Mouse (Mus musculus) limb, embryonic 12.5 days (tissue): ENCODE measurements around the gene Wdtc1. TPM values are rescaled to one million over a fixed set of nuclear protein-coding genes. Genes with fewer than 3 reads are reported as not detected.
A peak's percentile ranks its signal among the peaks of the same experiment; 100 is the strongest.

ENCODE experiments used
- ATAC-seq: fragments of 200-750 bp; cut with Nextera tagmentation; 2 replicates; pipeline ENCODE4 v1.8.0; 2017; ENCODE audit warnings: low read depth, moderate TSS enrichment; ENCODE audit not compliant: insufficient number of reproducible peaks, insufficient read depth, low FRiP score, low TSS enrichment
- H3K27ac ChIP-seq: fragments of 300-500 bp; sonication (generic); 2 replicates; pipeline ENCODE4 v1.5.1; 2016; ENCODE audit warnings: mild to moderate bottlenecking, moderate library complexity
- H3K27me3 ChIP-seq: fragments of 300-500 bp; sonication (generic); 2 replicates; pipeline ENCODE4 v1.6.1; 2016; ENCODE audit warnings: mild to moderate bottlenecking, moderate library complexity
- H3K36me3 ChIP-seq: fragments of 300-500 bp; sonication (generic); 2 replicates; pipeline ENCODE4 v1.6.1; 2016; ENCODE audit warnings: mild to moderate bottlenecking, moderate library complexity
- H3K4me1 ChIP-seq: fragments of 300-500 bp; sonication (generic); replicated peaks from 2 replicates; pipeline ENCODE4 v1.6.1; 2016
- H3K4me2 ChIP-seq: fragments of 300-500 bp; sonication (generic); 2 replicates; pipeline ENCODE4 v1.6.1; 2016; ENCODE audit warnings: mild to moderate bottlenecking, moderate library complexity
- H3K4me3 ChIP-seq: fragments of 300-500 bp; sonication (generic); replicated peaks from 2 replicates; pipeline ENCODE4 v1.5.1; 2016; ENCODE audit warnings: mild to moderate bottlenecking
- H3K9ac ChIP-seq: fragments of 300-500 bp; sonication (generic); replicated peaks from 2 replicates; pipeline ENCODE4 v1.6.1; 2016; ENCODE audit warnings: mild to moderate bottlenecking, moderate library complexity
- H3K9me3 ChIP-seq: fragments of 300-500 bp; sonication (generic); 2 replicates; pipeline ENCODE4 v1.6.1; 2016; ENCODE audit warnings: mild to moderate bottlenecking, moderate library complexity
- WGBS: fragments of 180-500 bp; shearing (Covaris S2); methylation state at CpG from one replicate; pipeline ENCODE4 v1.1.7; 2016; 5-methylcytosine and 5-hydroxymethylcytosine counted together
- polyA plus RNA-seq: library from polyadenylated mRNA; unstranded; fragments of >200 nt; fragmentation: Nextera tagmentation; extraction: Ambion mirVana; gene quantifications from 2 replicates; pipeline ENCODE4 v1.2.1, GENCODE M21; 2016

Gene Wdtc1
- polyA plus RNA-seq, 1 experiment from 2014 or later: 12.2 TPM

DNA sequence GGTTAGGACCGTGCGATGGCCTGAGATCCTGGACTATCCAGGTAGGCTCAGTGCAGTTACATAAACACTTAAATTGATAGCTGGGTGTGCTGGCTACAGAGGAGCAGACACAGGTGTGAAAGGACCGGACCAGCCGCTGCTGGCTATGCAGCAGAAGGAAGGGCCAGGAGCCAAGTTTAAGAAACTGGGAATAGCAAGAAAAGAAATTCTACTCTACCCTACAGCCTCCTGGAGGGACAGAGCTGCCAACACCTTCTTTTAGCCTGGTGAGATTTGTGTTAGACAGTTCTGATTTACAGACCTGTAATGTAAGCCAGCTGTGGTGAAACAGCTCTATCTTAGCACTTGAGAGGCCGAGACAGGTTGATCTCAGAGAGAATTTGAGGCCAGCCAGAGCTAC is 37.3 kb downstream of the Wdtc1 start:
- 65% methylated on average over 5 of the region's 5 CpGs for WGBS
- no peak for ATAC-seq

DNA sequence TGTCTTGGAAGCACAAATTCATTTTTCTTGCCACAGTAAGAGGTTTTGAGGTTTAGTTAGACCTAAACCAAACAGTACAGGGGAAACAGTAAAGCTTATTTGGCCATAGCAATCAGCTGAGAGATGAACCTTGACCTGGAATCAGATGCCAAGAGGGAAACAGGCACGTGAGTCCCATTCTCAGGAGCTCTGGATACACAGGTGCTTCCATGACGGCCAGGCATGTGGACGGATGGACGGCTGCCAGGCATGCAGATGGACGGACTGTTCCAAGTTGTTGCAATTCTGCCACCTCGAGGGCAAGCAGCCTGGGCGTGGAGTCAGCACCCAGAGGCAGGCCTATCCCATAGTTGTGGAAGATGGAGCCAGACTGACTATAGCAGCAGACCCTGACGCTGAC is 38.4 kb downstream of the Wdtc1 start:
- H3K27ac ChIP-seq: no peak overlapping the region
- WGBS: 81% methylated on average over 8 of the region's 8 CpGs
- H3K4me1 ChIP-seq: 0 out of 2 replicates have a peak, but pooled peaks cover 4% of the 10 kb centered on the region
- ATAC-seq: no peak
- no peak overlapping the region for H3K4me2 ChIP-seq
- no peak overlapping the region for H3K4me3 ChIP-seq
- H3K9me3 ChIP-seq: no peaks in the 10 kb centered on the region
- no peaks in the 10 kb centered on the region for H3K27me3 ChIP-seq
- H3K9ac ChIP-seq: no peak overlapping the region
- peaks cover 24% of the 10 kb centered on the region for H3K36me3 ChIP-seq

More for the DNA sequence above, 37.3 kb downstream of the Wdtc1 start:
- H3K9me3 ChIP-seq: no peaks in the 10 kb centered on the region
- H3K4me3 ChIP-seq: no peak overlapping the region
- peaks cover 24% of the 10 kb centered on the region for H3K36me3 ChIP-seq
- H3K4me2 ChIP-seq: no peak overlapping the region
- H3K27me3 ChIP-seq: no peaks in the 10 kb centered on the region
- H3K4me1 ChIP-seq: 0 out of 2 replicates have a peak, but pooled peaks cover 4% of the 10 kb centered on the region
- H3K27ac ChIP-seq: no peak overlapping the region
- H3K9ac ChIP-seq: no peak overlapping the region

DNA sequence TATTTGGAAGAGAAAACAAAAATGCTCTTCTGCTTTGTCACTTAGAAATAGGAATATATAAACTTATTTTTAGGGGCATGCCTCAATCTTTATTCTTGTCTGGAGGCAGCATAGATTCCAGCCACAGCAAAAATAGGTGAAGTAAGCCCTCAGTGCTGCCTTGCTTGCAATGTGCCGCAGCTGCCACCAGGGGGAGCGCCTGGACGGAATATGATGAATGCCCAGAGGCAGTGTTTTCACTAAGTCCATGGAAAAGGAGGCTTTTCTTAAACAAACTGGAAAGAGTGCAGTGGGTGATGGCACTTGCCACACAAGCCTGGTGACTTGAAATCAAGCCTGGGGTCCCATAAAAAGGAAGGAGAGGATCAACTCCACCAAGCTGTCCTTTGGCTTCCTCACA is 43.3 kb downstream of the Wdtc1 start:
- WGBS: 0% methylated on average over 3 of the region's 3 CpGs
- Histone ChIP-seq H3K27me3 (no peaks in the 10 kb centered on the region), H3K36me3 (peaks cover 33% of the 10 kb centered on the region), H3K9me3 (no peaks in the 10 kb centered on the region), H3K4me3 (no peak overlapping the region), H3K9ac (no peak overlapping the region), H3K4me1 (no peaks in the 10 kb centered on the region), H3K27ac (no peak overlapping the region), H3K4me2 (no peak overlapping the region)
- no peak for ATAC-seq

DNA sequence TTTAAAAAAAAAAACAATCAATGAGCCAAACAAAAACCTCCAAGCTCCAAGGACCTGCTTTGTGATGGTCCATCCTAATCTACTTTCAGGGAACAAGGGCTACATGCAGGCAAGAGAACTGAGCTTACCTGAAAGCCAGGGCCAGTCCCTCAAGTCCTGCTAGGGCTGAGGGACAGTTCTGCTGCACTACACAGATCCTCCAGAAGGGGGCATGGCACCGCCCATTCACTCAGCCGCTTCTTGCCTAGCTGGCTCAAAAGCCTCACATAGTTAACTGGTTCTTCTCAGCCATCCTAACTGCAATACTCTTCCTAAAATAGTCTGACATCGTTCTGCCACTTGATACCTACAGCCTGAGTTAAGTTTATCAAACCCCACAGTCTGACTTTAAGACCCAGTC is 46.0 kb downstream of the Wdtc1 start:
- H3K36me3 ChIP-seq: peaks cover 43% of the 10 kb centered on the region
- ATAC-seq: no peak
- 36% methylated on average over 3 of the region's 3 CpGs for WGBS

DNA sequence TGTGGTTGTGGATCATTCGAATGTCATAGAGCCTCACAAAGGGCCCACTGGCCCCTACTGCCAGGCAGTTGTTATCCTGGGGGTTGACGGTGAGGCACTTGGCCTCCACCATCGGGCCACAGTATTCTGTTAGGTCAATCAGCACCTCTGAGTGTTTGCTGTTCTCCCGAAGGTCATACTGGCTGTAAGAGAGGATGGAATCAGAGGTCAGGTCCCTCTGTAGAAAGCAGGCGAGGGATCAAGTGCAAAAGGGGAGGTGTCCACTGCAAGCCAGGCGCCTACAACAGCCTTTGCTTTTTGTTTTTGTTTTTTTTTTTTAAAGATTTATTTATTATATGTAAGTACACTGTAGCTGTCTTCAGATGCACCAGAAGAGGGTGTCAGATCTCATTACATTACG is 47.5 kb downstream of the Wdtc1 start:
- Histone ChIP-seq H3K27me3 (no peaks in the 10 kb centered on the region), H3K9me3 (no peaks in the 10 kb centered on the region), H3K36me3 (peaks cover 50% of the 10 kb centered on the region), H3K4me3 (no peak overlapping the region), H3K4me1 (no peaks in the 10 kb centered on the region), H3K9ac (no peak overlapping the region), H3K4me2 (no peak overlapping the region), H3K27ac (no peak overlapping the region)
- no peak for ATAC-seq
- 87% methylated on average over 7 of the region's 7 CpGs for WGBS

More for the DNA sequence above, 46.0 kb downstream of the Wdtc1 start:
- no peak overlapping the region for H3K4me2 ChIP-seq
- no peaks in the 10 kb centered on the region for H3K4me1 ChIP-seq
- no peaks in the 10 kb centered on the region for H3K9me3 ChIP-seq
- H3K27ac ChIP-seq: no peak overlapping the region
- no peaks in the 10 kb centered on the region for H3K27me3 ChIP-seq
- no peak overlapping the region for H3K9ac ChIP-seq
- no peak overlapping the region for H3K4me3 ChIP-seq

DNA sequence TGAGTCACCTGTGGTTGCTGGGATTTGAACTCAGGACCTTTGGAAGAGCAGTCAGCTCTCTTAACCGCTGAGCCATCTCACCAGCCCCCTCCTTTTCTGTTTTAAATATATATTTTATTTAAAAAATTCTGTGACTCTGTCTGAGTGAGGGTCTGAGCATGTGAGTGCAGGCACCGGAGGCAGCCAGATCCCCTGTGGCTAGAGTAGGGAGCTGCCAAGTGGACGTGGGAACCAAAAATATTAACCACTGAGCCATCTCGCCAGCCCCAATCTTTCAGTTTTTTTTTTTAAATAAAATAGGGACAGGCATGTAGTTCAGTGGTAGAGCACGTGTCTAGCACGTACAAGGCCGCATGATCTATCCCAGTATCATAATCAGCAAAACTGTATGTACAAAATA is 48.5 kb downstream of the Wdtc1 start:
- H3K27ac ChIP-seq: no peak overlapping the region
- H3K4me1 ChIP-seq: no peaks in the 10 kb centered on the region
- H3K4me3 ChIP-seq: no peak overlapping the region
- H3K9ac ChIP-seq: no peak overlapping the region
- ATAC-seq: no peak
- H3K4me2 ChIP-seq: no peak overlapping the region
- WGBS: 91% methylated on average over 7 of the region's 7 CpGs
- H3K27me3 ChIP-seq: no peaks in the 10 kb centered on the region
- H3K36me3 ChIP-seq: peaks cover 61% of the 10 kb centered on the region
- no peaks in the 10 kb centered on the region for H3K9me3 ChIP-seq

DNA sequence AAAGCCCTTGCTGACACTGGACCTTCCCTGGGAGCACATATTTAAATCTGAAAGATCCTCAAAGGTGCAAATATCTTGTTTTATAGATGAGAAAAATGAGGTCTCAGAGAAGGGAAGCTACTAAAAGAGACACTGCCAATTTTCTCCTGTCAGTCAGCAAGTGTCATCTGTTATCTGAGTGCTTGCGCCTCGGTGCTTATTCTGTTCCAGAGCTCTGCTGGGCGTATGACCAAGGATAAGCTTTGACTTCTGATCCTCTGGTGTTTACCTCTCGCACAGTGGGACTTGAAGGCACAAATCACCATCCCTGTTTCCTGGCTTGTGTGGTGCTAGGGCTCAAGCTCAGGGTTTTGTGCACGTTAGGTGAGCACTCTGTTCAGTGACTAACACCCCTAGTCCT is 50.6 kb downstream of the Wdtc1 start:
- Histone ChIP-seq H3K27me3 (no peaks in the 10 kb centered on the region), H3K9me3 (no peaks in the 10 kb centered on the region), H3K9ac (no peak overlapping the region), H3K4me3 (no peak overlapping the region), H3K27ac (no peak overlapping the region), H3K36me3 (peaks cover 53% of the 10 kb centered on the region), H3K4me1 (peaks cover 10% of the 10 kb centered on the region; the same call in 1 of the 2 replicates), H3K4me2 (no peak overlapping the region)
- WGBS: 88% methylated on average over 5 of the region's 5 CpGs
- ATAC-seq: no peak

DNA sequence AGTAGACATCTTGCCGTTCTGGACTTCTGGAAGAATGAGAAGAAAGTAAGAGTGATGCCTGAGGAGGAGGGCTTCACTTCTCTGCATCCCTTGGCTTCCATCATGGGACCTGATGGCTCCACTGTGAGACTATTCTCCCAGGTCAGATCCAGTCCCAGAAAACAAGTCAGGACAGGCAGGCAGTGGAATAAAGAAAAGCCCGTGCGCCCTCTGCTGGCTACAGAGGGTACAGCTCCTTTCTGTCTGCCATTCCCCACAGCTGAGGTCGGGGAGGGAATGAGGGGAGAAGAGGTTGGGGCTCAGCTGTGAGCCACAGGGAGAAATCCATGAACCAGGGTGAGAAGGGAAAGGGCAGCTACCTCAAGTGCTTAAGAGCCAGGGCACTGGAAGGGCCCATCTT is 51.5 kb downstream of the Wdtc1 start:
- H3K36me3 ChIP-seq: peaks cover 58% of the 10 kb centered on the region
- ATAC-seq: no peak

DNA sequence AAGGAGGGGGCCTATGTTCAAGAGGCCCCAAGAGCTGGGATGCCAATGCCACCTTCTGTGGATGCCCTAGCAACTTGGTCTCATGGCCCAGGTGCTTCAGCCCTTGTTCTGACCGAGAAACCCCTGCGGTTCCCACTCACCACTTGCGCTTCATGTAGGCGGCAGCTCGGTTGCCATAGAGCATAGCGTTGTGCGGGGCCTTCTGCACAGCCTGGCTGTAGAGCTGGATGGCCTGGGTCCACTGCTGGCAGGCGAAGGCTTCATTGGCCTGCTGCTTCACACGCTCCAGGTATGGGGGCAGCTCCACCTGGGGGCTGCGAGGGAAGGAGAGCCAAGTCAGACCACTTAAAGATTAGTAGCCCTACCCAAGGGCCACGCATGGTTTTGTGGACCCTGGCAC is 52.9 kb downstream of the Wdtc1 start:
- no peak overlapping the region for H3K27ac ChIP-seq
- H3K9ac ChIP-seq: no peak overlapping the region
- H3K27me3 ChIP-seq: no peaks in the 10 kb centered on the region
- no peaks in the 10 kb centered on the region for H3K9me3 ChIP-seq
- 84% methylated on average over 11 of the region's 11 CpGs for WGBS
- no peak for ATAC-seq
- H3K4me3 ChIP-seq: no peak overlapping the region
- peaks cover 70% of the 10 kb centered on the region for H3K36me3 ChIP-seq
- no peak overlapping the region for H3K4me2 ChIP-seq
- H3K4me1 ChIP-seq: peaks cover 15% of the 10 kb centered on the region; the same call in 1 of the 2 replicates

More for the DNA sequence above, 51.5 kb downstream of the Wdtc1 start:
- Histone ChIP-seq H3K27me3 (no peaks in the 10 kb centered on the region), H3K27ac (no peak overlapping the region), H3K4me2 (no peak overlapping the region), H3K9ac (no peak overlapping the region), H3K4me3 (no peak overlapping the region), H3K9me3 (no peaks in the 10 kb centered on the region), H3K4me1 (peaks cover 15% of the 10 kb centered on the region; the same call in 1 of the 2 replicates)
- WGBS: 29% methylated on average over 4 of the region's 4 CpGs

DNA sequence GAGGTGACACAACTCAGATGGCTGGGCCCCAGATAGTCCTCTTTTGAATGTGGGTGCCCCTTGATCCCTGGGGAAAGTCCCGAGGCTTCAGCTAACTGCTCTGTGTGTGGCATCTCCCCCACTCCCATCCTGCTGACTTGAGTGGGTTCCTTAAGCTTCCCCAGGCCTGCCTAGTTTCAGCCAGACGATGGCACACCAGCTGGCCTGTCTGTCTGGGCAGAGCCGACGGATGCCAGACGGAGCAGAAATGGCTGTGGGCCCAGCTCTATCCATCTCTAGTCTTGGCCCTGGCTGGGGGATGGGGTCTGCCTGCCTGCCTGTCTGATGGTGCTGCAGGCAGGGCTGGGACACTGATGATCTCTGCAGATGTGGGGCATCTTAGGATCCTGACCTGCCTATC is 53.6 kb downstream of the Wdtc1 start:
- 53% methylated on average over 5 of the region's 5 CpGs for WGBS
- H3K4me2 ChIP-seq: no peak overlapping the region
- H3K4me3 ChIP-seq: no peak overlapping the region
- H3K9me3 ChIP-seq: no peaks in the 10 kb centered on the region
- H3K27ac ChIP-seq: no peak overlapping the region
- peaks cover 15% of the 10 kb centered on the region; the same call in 1 of the 2 replicates for H3K4me1 ChIP-seq
- H3K9ac ChIP-seq: peak overlapping the region; percentile 24; the same call in 1 of the 2 replicates
- H3K27me3 ChIP-seq: no peaks in the 10 kb centered on the region
- H3K36me3 ChIP-seq: peaks cover 76% of the 10 kb centered on the region
- ATAC-seq: no peak

DNA sequence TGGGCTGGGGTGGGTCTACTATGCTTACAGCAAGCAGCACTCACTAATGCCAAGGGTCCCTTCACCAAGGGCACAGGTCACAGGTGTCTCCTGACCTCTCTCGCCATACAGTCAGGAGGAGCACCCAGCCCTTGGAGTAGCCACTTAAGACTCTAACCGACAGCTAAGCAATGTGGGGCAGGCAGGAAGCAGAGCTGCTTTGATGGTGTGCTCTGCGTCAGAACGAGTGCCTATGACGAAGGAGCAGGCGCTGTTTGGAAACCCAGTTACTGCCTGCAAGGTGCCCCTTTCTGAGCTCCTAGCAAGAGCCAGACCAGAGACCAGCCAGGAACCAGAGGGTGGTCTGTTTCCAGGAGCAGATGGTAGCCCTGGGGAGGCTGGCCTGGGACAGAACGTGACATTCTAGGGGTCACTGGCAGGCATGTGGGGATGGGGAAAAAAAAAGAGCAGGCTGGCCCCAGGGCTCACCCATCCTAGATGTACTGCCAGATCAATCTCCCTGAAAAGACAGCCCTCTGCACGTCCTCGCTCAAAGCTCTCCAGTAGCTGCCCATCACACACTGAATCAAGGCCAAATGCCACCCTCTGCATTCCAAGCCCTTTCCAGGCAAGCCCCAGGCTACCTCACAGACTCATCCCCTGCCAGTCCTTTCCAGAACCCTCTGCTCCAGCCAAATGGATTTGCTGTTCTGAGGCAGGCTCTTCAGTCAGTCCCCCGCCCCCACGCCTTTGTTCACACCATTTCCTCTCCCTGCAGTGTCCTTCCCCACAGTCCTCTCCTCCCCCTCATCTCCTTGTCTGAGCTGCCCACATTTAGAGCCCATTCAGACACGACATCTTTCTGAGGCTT is 54.5 kb downstream of the Wdtc1 start:
- 34% methylated on average over 12 of the region's 12 CpGs for WGBS

More for the DNA sequence above, 54.5 kb downstream of the Wdtc1 start:
- Histone ChIP-seq H3K4me2 (no peak overlapping the region), H3K27me3 (0 out of 2 replicates have a peak, but pooled peaks cover 3% of the 10 kb centered on the region), H3K36me3 (peaks cover 76% of the 10 kb centered on the region), H3K4me1 (peaks cover 23% of the 10 kb centered on the region), H3K4me3 (no peak overlapping the region), H3K27ac (no peak overlapping the region; the same call in 1 of the 2 replicates), H3K9me3 (no peaks in the 10 kb centered on the region), H3K9ac (no peak overlapping the region)
- ATAC-seq: no peak
